Mouse (Mus musculus) CH12.LX (cell line): ENCODE results near the gene Zbtb44.

ENCODE experiments used
- CHD2 ChIP-seq: IDR thresholded peaks from 2 replicates; pipeline ENCODE4 v1.6.1; 2011; ENCODE audit warnings: low read length, improper control_type of control experiment
- CTCF ChIP-seq, 2 experiments: IDR thresholded peaks in 1 of 2; conservative IDR thresholded peaks in 1 of 2; 2 replicates each; pipeline ENCODE4 v1.5.1; 2011 to 2012; ENCODE audit warnings: low read depth in 2 of 2, low read length in 2 of 2, improper control_type of control experiment in 1 of 2, inconsistent platforms in 1 of 2, mild to moderate bottlenecking in 1 of 2, moderate library complexity in 1 of 2
- GABPA ChIP-seq: IDR thresholded peaks from 2 replicates; pipeline ENCODE4 v1.6.1; 2012; ENCODE audit warnings: low read depth, low read length, improper control_type of control experiment, inconsistent platforms; ENCODE audit not compliant: insufficient replicate concordance
- IRF4 ChIP-seq: IDR thresholded peaks from 2 replicates; pipeline ENCODE4 v1.6.1; 2014; ENCODE audit warnings: low read depth, mild to moderate bottlenecking, inconsistent platforms, low read length, improper control_type of control experiment
- KAT2A ChIP-seq: IDR thresholded peaks from 2 replicates; pipeline ENCODE4 v1.6.1; 2012; ENCODE audit warnings: low read length, improper control_type of control experiment, inconsistent platforms; ENCODE audit not compliant: insufficient replicate concordance
- MAFK ChIP-seq: IDR thresholded peaks from 2 replicates; pipeline ENCODE4 v1.6.1; 2011; ENCODE audit warnings: low read length, improper control_type of control experiment; ENCODE audit not compliant: insufficient replicate concordance
- MAX ChIP-seq: IDR thresholded peaks from 2 replicates; pipeline ENCODE4 v1.6.1; 2011; ENCODE audit warnings: low read length, improper control_type of control experiment
- MXI1 ChIP-seq: IDR thresholded peaks from 2 replicates; pipeline ENCODE4 v1.6.1; 2011; ENCODE audit warnings: mild to moderate bottlenecking, low read depth, low read length, improper control_type of control experiment
- POLR2A ChIP-seq: IDR thresholded peaks from 2 replicates; pipeline ENCODE4 v1.6.1; 2011; ENCODE audit warnings: low read depth, mild to moderate bottlenecking, improper control_type of control experiment, low read length
- RAD21 ChIP-seq: IDR thresholded peaks from 2 replicates; pipeline ENCODE4 v1.6.1; 2011; ENCODE audit warnings: low read depth, mild to moderate bottlenecking, low read length, improper control_type of control experiment, moderate library complexity
- RCOR1 ChIP-seq: conservative IDR thresholded peaks from 2 replicates; pipeline ENCODE4 v1.6.1; 2012; ENCODE audit warnings: low read depth, mild to moderate bottlenecking, inconsistent platforms, low read length, improper control_type of control experiment
- SMC3 ChIP-seq: IDR thresholded peaks from 2 replicates; pipeline ENCODE4 v1.6.1; 2011; ENCODE audit warnings: low read depth, low read length, improper control_type of control experiment
- TCF12 ChIP-seq: IDR thresholded peaks from 2 replicates; pipeline ENCODE4 v1.6.1; 2014; ENCODE audit warnings: low read depth, mild to moderate bottlenecking, inconsistent platforms, low read length, improper control_type of control experiment

GRCm38 (mm10) chr9:31072256-31072655, 41.8 kb downstream of the Zbtb44 start:
- TF ChIP-seq IRF4: no peak
- no peak for TF ChIP-seq RAD21
- no peak for TF ChIP-seq MAX
- TF ChIP-seq TCF12: no peak
- TF ChIP-seq POLR2A: no peak
- no peak for TF ChIP-seq MAFK
- no peak for TF ChIP-seq MXI1
- no peak for TF ChIP-seq CTCF (conservative IDR thresholded peaks at IDR 0.05 in 1 of 2, IDR thresholded peaks at IDR 0.05 in 1 of 2; ENCODE audit: low read depth in 2 of 2, low read length in 2 of 2)
- no peak for TF ChIP-seq RCOR1
- no peak for TF ChIP-seq SMC3
- no peak for TF ChIP-seq KAT2A
- no peak for TF ChIP-seq CHD2
- no peak for TF ChIP-seq GABPA
